Mouse (Mus musculus) C2C12 (cell line): Measurements from ENCODE around the gene Dennd2d.

ENCODE experiments used
- CTCF ChIP-seq: IDR thresholded peaks from one replicate; pipeline ENCODE4 v1.5.1; 2011; ENCODE audit not compliant: control insufficient read depth, insufficient read depth, insufficient read length
- FOSL1 ChIP-seq: IDR thresholded peaks from one replicate; pipeline ENCODE4 v1.8.0; 2011; ENCODE audit warnings: mild to moderate bottlenecking, low read length; ENCODE audit not compliant: poor library complexity, insufficient read depth, severe bottlenecking
- MAX ChIP-seq: IDR thresholded peaks from one replicate; pipeline ENCODE4 v1.6.1; 2011; ENCODE audit warnings: mild to moderate bottlenecking, control low read depth
- MYOG ChIP-seq: IDR thresholded peaks from one replicate; pipeline ENCODE4 v1.6.1; 2011; ENCODE audit not compliant: control insufficient read depth, insufficient read length; ENCODE audit errors: extremely low read depth
- USF1 ChIP-seq: IDR thresholded peaks from one replicate; pipeline ENCODE4 v1.6.1; 2011; ENCODE audit warnings: low read depth, mild to moderate bottlenecking, control low read depth, moderate library complexity

GRCm38 (mm10) chr3:106449567-106449966 lies 32.6 kb upstream of the Dennd2d start:
- TF ChIP-seq CTCF: no peak
- no peak for TF ChIP-seq MAX
- no peak for TF ChIP-seq USF1
- no peak for TF ChIP-seq MYOG
- no peak for TF ChIP-seq FOSL1
